Mouse (Mus musculus): ENCODE data around the gene Telo2. TPM values are rescaled to one million over a fixed set of nuclear protein-coding genes. Genes with fewer than 3 reads are reported as not detected.

The Telo2 gene
- total RNA-seq, 2 experiments from 2014 or later = 4.0 to 6.0 TPM

- DNase-seq (ENCODE audit: low spot score) = no peak
These were observed 8.0 kb downstream of the Telo2 start for GRCm38 (mm10) chr17:25107786-25108185.

GRCm38 (mm10) chr17:25101338-25101737 is 14.4 kb downstream of the Telo2 start:
- DNase-seq (ENCODE audit: low spot score) = no peak

GRCm38 (mm10) chr17:25100052-25100451 is 15.7 kb downstream of the Telo2 start:
- DNase-seq (ENCODE audit: low spot score) = no peak

GRCm38 (mm10) chr17:25096221-25096620 is 19.5 kb downstream of the Telo2 start:
- DNase-seq (ENCODE audit: low spot score) = no peak

GRCm38 (mm10) chr17:25090450-25090849 is 25.3 kb downstream of the Telo2 start:
- DNase-seq (ENCODE audit: low spot score) = no peak

- DNase-seq (ENCODE audit: low spot score) = no peak
These were observed 26.6 kb downstream of the Telo2 start for GRCm38 (mm10) chr17:25089158-25089557.

GRCm38 (mm10) chr17:25086724-25087123 is 29.0 kb downstream of the Telo2 start:
- DNase-seq (ENCODE audit: low spot score) = no peak

GRCm38 (mm10) chr17:25084835-25085385 is 30.9 kb downstream of the Telo2 start:
- DNase-seq (ENCODE audit: low spot score) = peak; percentile 82

GRCm38 (mm10) chr17:25083444-25083931 is 32.3 kb downstream of the Telo2 start, which contains the start of gene Tmem204:
Gene Tmem204, minus strand, starts transcription at chr17:25083591.
- peak; percentile 77 for DNase-seq (ENCODE audit: low spot score)

GRCm38 (mm10) chr17:25082887-25083286 is 32.9 kb downstream of the Telo2 start:
- no peak for DNase-seq (ENCODE audit: low spot score)

GRCm38 (mm10) chr17:25082081-25082847 is 33.5 kb downstream of the Telo2 start:
- no peak for DNase-seq (ENCODE audit: low spot score)

GRCm38 (mm10) chr17:25080960-25081381 is 34.8 kb downstream of the Telo2 start:
- DNase-seq (ENCODE audit: low spot score) = peak; percentile 64

GRCm38 (mm10) chr17:25080210-25080609 is 35.6 kb downstream of the Telo2 start:
- no peak for DNase-seq (ENCODE audit: low spot score)

- DNase-seq (ENCODE audit: low spot score) = peak; percentile 60
These were observed 37.9 kb downstream of the Telo2 start for GRCm38 (mm10) chr17:25077771-25078372.

- no peak for DNase-seq (ENCODE audit: low spot score)
These were observed 38.9 kb downstream of the Telo2 start for GRCm38 (mm10) chr17:25076906-25077305.

- no peak for DNase-seq (ENCODE audit: low spot score)
These were observed 47.1 kb downstream of the Telo2 start for GRCm38 (mm10) chr17:25068690-25069089.

GRCm38 (mm10) chr17:25067442-25067851 is 48.3 kb downstream of the Telo2 start:
- no peak for DNase-seq (ENCODE audit: low spot score)

- DNase-seq (ENCODE audit: low spot score) = peak; percentile 46
These were observed 49.2 kb downstream of the Telo2 start for GRCm38 (mm10) chr17:25066595-25066994.

- no peak for DNase-seq (ENCODE audit: low spot score)
These were observed 50.6 kb downstream of the Telo2 start for GRCm38 (mm10) chr17:25065189-25065588.

GRCm38 (mm10) chr17:25064351-25064750 is 51.4 kb downstream of the Telo2 start:
- DNase-seq (ENCODE audit: low spot score) = peak; percentile 74

- no peak for DNase-seq (ENCODE audit: low spot score)
These were observed 51.9 kb downstream of the Telo2 start for GRCm38 (mm10) chr17:25063872-25064271.

- DNase-seq (ENCODE audit: low spot score) = no peak
These were observed 52.5 kb downstream of the Telo2 start for GRCm38 (mm10) chr17:25063261-25063660.

Data from gastrocnemius, adult 18-20 months (tissue).